In the genomic region with DNA sequence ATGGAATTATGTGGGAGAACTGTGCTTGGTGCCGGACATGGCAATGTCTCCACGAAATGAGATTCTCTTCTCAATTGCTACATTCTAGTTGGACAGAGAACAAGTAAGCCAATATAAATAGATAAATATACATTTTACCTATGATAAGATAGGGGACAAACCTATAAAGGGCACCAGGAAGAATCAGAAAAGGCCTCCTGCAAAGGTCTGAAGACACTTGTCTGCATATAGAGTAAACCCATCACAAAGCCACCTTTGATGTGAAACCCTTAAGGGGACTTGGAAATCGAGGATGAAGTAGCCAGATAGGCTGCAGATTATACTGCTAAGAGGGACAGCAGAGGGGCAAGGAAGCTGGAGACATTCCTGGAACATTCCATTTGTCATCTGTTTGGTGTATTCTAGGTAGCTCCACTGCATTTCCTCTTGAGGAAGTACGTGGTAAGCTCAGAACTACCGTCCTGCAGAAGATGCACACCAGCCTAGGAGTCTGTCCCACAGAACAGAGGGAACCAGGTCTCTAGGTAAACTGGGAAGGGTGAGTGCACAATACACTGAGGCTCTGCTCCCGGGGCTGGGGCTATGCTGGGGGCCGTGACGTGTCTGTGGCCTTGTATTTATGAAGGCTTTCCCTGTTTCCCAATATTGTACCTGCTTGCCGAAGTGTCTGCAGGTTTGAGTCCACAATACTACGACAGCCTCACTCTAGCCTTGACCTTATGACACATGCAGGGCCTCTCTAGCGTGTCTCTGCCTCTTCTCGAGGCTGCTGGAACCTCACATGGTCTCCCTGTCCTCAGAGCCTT, we compare ENCODE assay signal across 9 mouse cellular contexts. TPM values are rescaled to one million over a fixed set of nuclear protein-coding genes. Genes with fewer than 3 reads are reported as not detected.
DNase-seq lines count a peak whose midpoint lies in the region; ATAC-seq and TF ChIP-seq lines count a peak whose summit lies in the region.
"Had no signal": no experiment of that assay in that cellular context is flagged by ENCODE, and none has a peak within 500 bp of the region (broad histone marks: within the 10 kb centered on the region; RNA-seq: fewer than 3 reads in every experiment).

No protein-coding gene starts in this region.

- no peak for TF ChIP-seq EP300 in stomach, postnatal 0 days (optimal IDR thresholded peaks at IDR 0.05)

- no peak for TF ChIP-seq CTCF in cerebellum, adult 2 months (IDR thresholded peaks at IDR 0.05; ENCODE audit: borderline replicate concordance, insufficient read depth, low read depth, low read length)
- TF ChIP-seq CTCF in testis, adult 2 months (IDR thresholded peaks at IDR 0.05; ENCODE audit: control insufficient read depth, insufficient read depth, insufficient replicate concordance, low read depth, low read length): no peak
- no peak for TF ChIP-seq CTCF in stomach, postnatal 0 days (IDR thresholded peaks at IDR 0.05; ENCODE audit: low read depth)

- H3K27me3 ChIP-seq in cerebellum, adult 2 months (ENCODE audit: control insufficient read depth, insufficient read depth, low read length): no peaks in the 10 kb centered on the region
- H3K27me3 ChIP-seq in testis, adult 2 months (ENCODE audit: control insufficient read depth, insufficient read depth, low read length): no peaks in the 10 kb centered on the region
- H3K27me3 ChIP-seq in limb, embryonic 15.5 days: no peaks in the 10 kb centered on the region
- H3K27me3 ChIP-seq in stomach, postnatal 0 days (ENCODE audit: control insufficient read depth, insufficient read depth, low read length): no peaks in the 10 kb centered on the region

- H3K9ac ChIP-seq in limb, embryonic 15.5 days: no peak overlapping the region
- peak overlapping the region; percentile 94 for H3K9ac ChIP-seq in stomach, postnatal 0 days (ENCODE audit: low read length)

- H3K36me3 ChIP-seq in testis, adult 2 months (ENCODE audit: control insufficient read depth, insufficient read depth, low read length): no peaks in the 10 kb centered on the region; the same call in none of the 2 replicates
- H3K36me3 ChIP-seq in limb, embryonic 15.5 days: peaks cover 12% of the 10 kb centered on the region
- H3K36me3 ChIP-seq in stomach, postnatal 0 days (ENCODE audit: control insufficient read depth, insufficient read depth, low read length): 0 out of 2 replicates have a peak, but pooled peaks cover 3% of the 10 kb centered on the region

- peak overlapping the region; percentile 75 for H3K4me2 ChIP-seq in limb, embryonic 15.5 days
- peak overlapping the region; percentile 58 for H3K4me2 ChIP-seq in stomach, postnatal 0 days (replicated peaks; ENCODE audit: low read depth)

- no peak for DNase-seq in cerebellum, adult 2 months
- no peak for DNase-seq in cerebellum, postnatal 10 days
- no peak for DNase-seq in testis, postnatal 10 days (ENCODE audit: low spot score)
- no peak for DNase-seq in stomach, postnatal 0 days (ENCODE audit: low spot score)
- no peak for DNase-seq in left cerebral cortex, postnatal 4 days
- DNase-seq: right cerebral cortex, postnatal 25 days had no signal

- WGBS in cerebellum, adult 2 months: 81% methylated on average over 12 of the region's 12 CpGs
- WGBS in limb, embryonic 15.5 days: 75% methylated on average over 12 of the region's 12 CpGs
- WGBS in stomach, postnatal 0 days: 71% methylated on average over 12 of the region's 12 CpGs

- intact Hi-C loops in left cerebral cortex, postnatal 4 days (cut with DNase I): no loop called here

- ATAC-seq in limb, embryonic 15.5 days (ENCODE audit: insufficient number of reproducible peaks, low FRiP score, low TSS enrichment, low read depth): no peak
- no peak for ATAC-seq in stomach, postnatal 0 days (ENCODE audit: low FRiP score, low TSS enrichment)
- no peak for ATAC-seq in activated CD4-positive, CD25-positive, alpha-beta regulatory T cell, adult 4 months

- H3K27ac ChIP-seq in cerebellum, adult 2 months (ENCODE audit: insufficient read depth, low read length): peak overlapping the region; percentile 96
- peak overlapping the region; percentile 95 for H3K27ac ChIP-seq in testis, adult 2 months (ENCODE audit: control insufficient read depth, insufficient read depth, low read depth, low read length)
- peak overlapping the region; percentile 92 for H3K27ac ChIP-seq in limb, embryonic 15.5 days
- peak overlapping the region; percentile 93 for H3K27ac ChIP-seq in stomach, postnatal 0 days (replicated peaks)

- peaks cover 26% of the 10 kb centered on the region for H3K4me1 ChIP-seq in cerebellum, adult 2 months (ENCODE audit: control insufficient read depth, insufficient read depth, low read length)
- H3K4me1 ChIP-seq in testis, adult 2 months (ENCODE audit: control insufficient read depth, insufficient read depth, low read length): peaks cover 18% of the 10 kb centered on the region
- peaks cover 51% of the 10 kb centered on the region for H3K4me1 ChIP-seq in limb, embryonic 15.5 days
- peaks cover 13% of the 10 kb centered on the region for H3K4me1 ChIP-seq in stomach, postnatal 0 days (replicated peaks; ENCODE audit: control insufficient read depth, insufficient read depth)

- no peaks in the 10 kb centered on the region for H3K9me3 ChIP-seq in limb, embryonic 15.5 days
- no peaks in the 10 kb centered on the region for H3K9me3 ChIP-seq in stomach, postnatal 0 days (ENCODE audit: control insufficient read depth, low read length)

- no peak for TF ChIP-seq POLR2A in cerebellum, adult 2 months (IDR thresholded peaks at IDR 0.05; ENCODE audit: borderline replicate concordance, insufficient read depth, low read length)
- no peak for TF ChIP-seq POLR2A in testis, adult 2 months (IDR thresholded peaks at IDR 0.05; ENCODE audit: control insufficient read depth, low read depth, low read length)

- H3K4me3 ChIP-seq in cerebellum, adult 2 months (replicated peaks; ENCODE audit: insufficient read depth, low read depth, low read length): peak overlapping the region; percentile 74
- H3K4me3 ChIP-seq in testis, adult 2 months (ENCODE audit: control insufficient read depth, low read depth, low read length): no peak overlapping the region; the same call in 1 of the 2 replicates
- no peak overlapping the region for H3K4me3 ChIP-seq in limb, embryonic 15.5 days
- peak overlapping the region; percentile 90; the same call in 1 of the 2 replicates for H3K4me3 ChIP-seq in stomach, postnatal 0 days (ENCODE audit: low read depth, low read length)

RNA-seq across cellular contexts. Expression of gene Ube2v1, which starts 1.0 kb away (rescaled TPM):
- polyA plus RNA-seq in cerebellum, adult 2 months (2012; rRNA removed): 195 and 219 TPM in 2 replicates
- polyA plus RNA-seq in testis, adult 2 months (2012; rRNA removed): 17.9 and 21.6 TPM in 2 replicates
- 289 and 315 TPM in 2 replicates for polyA plus RNA-seq in limb, embryonic 15.5 days (2015; fragmentation: Nextera tagmentation; extraction: Ambion mirVana)
- polyA plus RNA-seq in stomach, postnatal 0 days (2015; fragmentation: Nextera tagmentation; extraction: Ambion mirVana): 234 and 253 TPM in 2 replicates
- 100 to 1,000 TPM; 308 to 398 TPM for polyA plus RNA-seq in activated CD4-positive, CD25-positive, alpha-beta regulatory T cell, adult 4 months (2017; shearing (Covaris generic))
- total RNA-seq in left cerebral cortex, postnatal 4 days (2021): 100 to 1,000 TPM; 217 TPM

RNA-seq across cellular contexts. Expression of gene Gm20431, which starts 28.4 kb away (rescaled TPM):
- polyA plus RNA-seq in cerebellum, adult 2 months (2012; rRNA removed): 12.2 and 15.1 TPM in 2 replicates
- 41.0 and 48.4 TPM in 2 replicates for polyA plus RNA-seq in testis, adult 2 months (2012; rRNA removed)
- 3.9 and 9.4 TPM in 2 replicates for polyA plus RNA-seq in limb, embryonic 15.5 days (2015; fragmentation: Nextera tagmentation; extraction: Ambion mirVana)
- 13.4 and 14.1 TPM in 2 replicates for polyA plus RNA-seq in stomach, postnatal 0 days (2015; fragmentation: Nextera tagmentation; extraction: Ambion mirVana)
- polyA plus RNA-seq in activated CD4-positive, CD25-positive, alpha-beta regulatory T cell, adult 4 months (2017; shearing (Covaris generic)): not detected
- 10 to 100 TPM; 30.8 to 32.7 TPM for total RNA-seq in left cerebral cortex, postnatal 4 days (2021)

RNA-seq across cellular contexts. Expression of gene Cebpb, which starts 55.8 kb away (rescaled TPM):
- 8.2 and 8.7 TPM in 2 replicates for polyA plus RNA-seq in cerebellum, adult 2 months (2012; rRNA removed)
- polyA plus RNA-seq in testis, adult 2 months (2012; rRNA removed): 2.9 and 4.0 TPM in 2 replicates
- 20.5 and 25.0 TPM in 2 replicates for polyA plus RNA-seq in limb, embryonic 15.5 days (2015; fragmentation: Nextera tagmentation; extraction: Ambion mirVana)
- polyA plus RNA-seq in stomach, postnatal 0 days (2015; fragmentation: Nextera tagmentation; extraction: Ambion mirVana): 55.0 and 60.2 TPM in 2 replicates
- polyA plus RNA-seq in activated CD4-positive, CD25-positive, alpha-beta regulatory T cell, adult 4 months (2017; shearing (Covaris generic)): 1 to 10 TPM in 1 of 2 experiments, under 1 TPM in 1; 0.32 to 2.6 TPM
- total RNA-seq in left cerebral cortex, postnatal 4 days (2021): 1 to 10 TPM; 3.8 to 5.5 TPM

RNA-seq across cellular contexts. Expression of gene Tmem189, which starts 56.7 kb away (rescaled TPM):
- 105 and 113 TPM in 2 replicates for polyA plus RNA-seq in cerebellum, adult 2 months (2012; rRNA removed)
- 97.4 and 99.8 TPM in 2 replicates for polyA plus RNA-seq in testis, adult 2 months (2012; rRNA removed)
- polyA plus RNA-seq in limb, embryonic 15.5 days (2015; fragmentation: Nextera tagmentation; extraction: Ambion mirVana): 36.2 and 40.1 TPM in 2 replicates
- polyA plus RNA-seq in stomach, postnatal 0 days (2015; fragmentation: Nextera tagmentation; extraction: Ambion mirVana): 74.6 and 85.7 TPM in 2 replicates
- polyA plus RNA-seq in activated CD4-positive, CD25-positive, alpha-beta regulatory T cell, adult 4 months (2017; shearing (Covaris generic)): 10 to 100 TPM; 12.6 to 13.5 TPM
- 10 to 100 TPM; 37.6 to 39.2 TPM for total RNA-seq in left cerebral cortex, postnatal 4 days (2021)

Comparison
In these comparisons a context has a peak if more than half of its experiments do, and no peak if none do; other contexts are left out.
1. H3K4me3 ChIP-seq: peak in cerebellum, adult 2 months (single experiment) and stomach, postnatal 0 days (single experiment); none in testis, adult 2 months (single experiment) and limb, embryonic 15.5 days (single experiment).
2. Peak in every context shown above with its lines, with median percentiles within 50 percentile points of each other: H3K27ac ChIP-seq.